Mouse (Mus musculus) forebrain, embryonic 12.5 days (tissue): ENCODE measurements around the gene Nectin1. TPM values are rescaled to one million over a fixed set of nuclear protein-coding genes. Genes with fewer than 3 reads are reported as not detected.

Experiments used
- ATAC-seq: fragments of 200-750 bp; cut with Nextera tagmentation; 2 replicates; pipeline ENCODE4 v1.8.0; 2017; ENCODE audit warnings: moderate TSS enrichment; ENCODE audit not compliant: low FRiP score
- H3K27ac ChIP-seq: fragments of 300-500 bp; sonication (generic); 2 replicates; pipeline ENCODE4 v1.5.1; 2016; ENCODE audit warnings: mild to moderate bottlenecking
- H3K27me3 ChIP-seq: fragments of 300-500 bp; sonication (generic); 2 replicates; pipeline ENCODE4 v1.6.1; 2016; ENCODE audit warnings: mild to moderate bottlenecking
- H3K36me3 ChIP-seq: fragments of 300-500 bp; sonication (generic); replicated peaks from 2 replicates; pipeline ENCODE4 v1.6.1; 2016; ENCODE audit warnings: mild to moderate bottlenecking
- H3K4me1 ChIP-seq: fragments of 300-500 bp; sonication (generic); 2 replicates; pipeline ENCODE4 v1.6.1; 2016
- H3K4me2 ChIP-seq: fragments of 300-500 bp; sonication (generic); 2 replicates; pipeline ENCODE4 v1.6.1; 2016; ENCODE audit warnings: mild to moderate bottlenecking, moderate library complexity
- H3K4me3 ChIP-seq: fragments of 300-500 bp; sonication (generic); replicated peaks from 2 replicates; pipeline ENCODE4 v1.5.1; 2016; ENCODE audit warnings: mild to moderate bottlenecking
- H3K9ac ChIP-seq: fragments of 300-500 bp; sonication (generic); 2 replicates; pipeline ENCODE4 v1.6.1; 2016; ENCODE audit warnings: mild to moderate bottlenecking
- H3K9me3 ChIP-seq: fragments of 300-500 bp; sonication (generic); 2 replicates; pipeline ENCODE4 v1.6.1; 2016
- WGBS: fragments of 180-500 bp; shearing (Covaris S2); methylation state at CpG from one replicate; pipeline ENCODE4 v1.1.7; 2016; 5-methylcytosine and 5-hydroxymethylcytosine counted together
- polyA plus RNA-seq: library from polyadenylated mRNA; unstranded; fragments of >200 nt; fragmentation: Nextera tagmentation; extraction: Ambion mirVana; gene quantifications from 2 replicates; pipeline ENCODE4 v1.2.1, GENCODE M21; 2016

Nectin1 gene
- polyA plus RNA-seq, 1 experiment from 2014 or later: 11.4 TPM

DNA sequence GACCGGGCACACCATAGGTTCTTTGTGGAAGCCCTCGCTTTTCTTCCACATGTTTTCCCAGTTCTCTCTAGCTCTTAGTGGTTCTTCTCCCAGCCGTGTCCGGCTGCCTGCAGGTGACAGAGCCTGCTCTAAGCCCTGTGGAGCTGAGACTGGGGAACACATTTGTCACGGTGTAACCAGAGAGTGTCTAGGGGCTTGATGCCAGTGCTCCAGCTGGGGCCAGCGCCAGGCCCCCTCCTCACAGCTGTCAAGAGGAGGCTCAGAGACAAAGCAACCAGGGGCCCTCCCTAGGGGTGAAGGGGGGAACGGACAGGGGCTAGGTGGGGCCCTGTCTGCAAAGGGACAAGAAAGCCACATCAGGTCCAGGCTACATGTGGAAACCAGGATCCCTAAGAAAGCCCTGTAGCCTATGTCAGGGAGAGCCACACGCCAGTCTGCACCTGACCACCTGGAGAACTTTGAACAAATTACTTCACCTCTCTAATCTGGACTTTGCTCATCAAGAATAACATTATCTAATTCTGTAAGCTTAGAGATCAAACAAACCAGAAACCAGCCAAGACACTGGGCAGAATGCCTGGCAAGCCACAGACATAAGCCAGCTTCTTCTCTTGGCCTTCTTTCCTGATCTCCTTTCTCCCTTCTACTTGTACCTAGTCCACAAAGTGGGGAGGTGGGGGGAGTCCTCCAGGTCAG lies 82.9 kb downstream of the Nectin1 start:
- Histone ChIP-seq H3K27me3 (peaks cover 3% of the 10 kb centered on the region; the same call in 1 of the 2 replicates), H3K4me3 (no peak overlapping the region), H3K36me3 (no peaks in the 10 kb centered on the region), H3K9ac (no peak overlapping the region), H3K9me3 (no peaks in the 10 kb centered on the region), H3K4me1 (peaks cover 15% of the 10 kb centered on the region), H3K27ac (no peak overlapping the region), H3K4me2 (no peak overlapping the region)
- 44% methylated on average over 8 of the region's 8 CpGs for WGBS
- ATAC-seq: no peak

DNA sequence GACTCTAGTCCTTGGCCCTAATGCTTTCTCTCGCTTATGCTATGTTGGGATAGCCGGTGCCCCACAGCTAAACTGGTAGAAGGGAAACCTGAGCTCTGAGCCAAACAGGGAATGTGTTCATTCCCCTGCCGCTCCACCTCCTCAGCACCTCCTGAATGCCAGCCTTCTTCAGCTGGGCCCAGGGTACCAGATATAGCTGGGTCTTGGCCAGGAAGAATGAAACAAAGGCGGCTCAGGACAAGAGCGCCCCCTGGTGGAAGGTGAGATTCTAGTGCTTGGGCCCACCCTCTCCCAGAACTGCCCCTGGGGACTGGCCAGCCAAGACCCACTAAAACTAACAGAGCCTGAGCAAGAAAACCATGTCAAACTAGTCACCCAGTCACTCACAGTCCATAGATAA lies 83.8 kb downstream of the Nectin1 start:
- Histone ChIP-seq H3K4me2 (no peak overlapping the region), H3K9me3 (no peaks in the 10 kb centered on the region), H3K36me3 (no peaks in the 10 kb centered on the region), H3K27me3 (peaks cover 3% of the 10 kb centered on the region; the same call in 1 of the 2 replicates), H3K9ac (no peak overlapping the region), H3K27ac (no peak overlapping the region), H3K4me3 (no peak overlapping the region), H3K4me1 (peaks cover 15% of the 10 kb centered on the region)
- WGBS: 53% methylated on average over 5 of the region's 5 CpGs
- no peak for ATAC-seq

DNA sequence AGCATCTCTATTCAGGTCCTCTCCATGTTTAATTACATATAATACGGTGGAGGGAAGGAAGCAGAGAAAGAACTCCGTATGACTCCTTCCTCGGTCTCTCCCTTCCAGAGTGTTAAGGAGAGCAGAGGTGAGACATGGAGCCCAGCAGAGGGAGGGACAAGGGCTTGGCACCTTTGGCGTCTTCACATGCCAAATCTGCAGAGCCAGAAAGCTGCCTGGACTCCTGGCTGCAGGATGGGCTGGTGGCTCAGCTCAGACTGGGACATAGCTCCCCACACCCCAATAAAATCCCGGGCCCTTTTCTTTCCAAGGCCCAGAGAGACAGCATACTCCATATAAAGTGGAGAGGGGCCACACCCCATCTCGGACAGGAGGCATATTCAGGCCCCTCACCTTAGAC lies 85.2 kb downstream of the Nectin1 start:
- Histone ChIP-seq H3K9me3 (no peaks in the 10 kb centered on the region), H3K4me3 (no peak overlapping the region), H3K4me1 (peaks cover 15% of the 10 kb centered on the region), H3K27ac (no peak overlapping the region), H3K27me3 (peaks cover 3% of the 10 kb centered on the region; the same call in 1 of the 2 replicates), H3K4me2 (no peak overlapping the region), H3K36me3 (no peaks in the 10 kb centered on the region), H3K9ac (no peak overlapping the region)
- WGBS: 61% methylated on average over 6 of the region's 6 CpGs
- ATAC-seq: no peak

DNA sequence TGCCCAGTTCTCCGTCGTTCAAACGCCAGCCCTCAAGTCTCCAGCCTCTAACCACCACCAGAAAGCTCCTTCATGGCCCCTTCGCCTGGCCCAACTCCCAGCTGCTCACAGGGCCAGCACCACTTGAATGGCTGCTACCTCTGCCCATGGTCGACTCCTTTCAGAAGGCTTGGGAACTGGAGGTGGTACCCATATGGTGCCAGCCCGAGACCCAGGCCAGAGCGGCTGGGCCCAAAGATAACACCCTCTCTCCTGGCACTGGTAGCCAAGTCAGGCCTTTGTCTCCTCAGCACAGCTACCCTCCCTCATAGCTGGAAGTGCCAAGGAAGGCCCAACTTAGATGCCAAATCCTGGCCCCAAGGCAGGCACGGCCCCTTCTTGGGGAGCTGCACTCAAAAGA lies 89.4 kb downstream of the Nectin1 start:
- no peak overlapping the region for H3K4me2 ChIP-seq
- no peak for ATAC-seq
- 91% methylated on average over 8 of the region's 8 CpGs for WGBS

DNA sequence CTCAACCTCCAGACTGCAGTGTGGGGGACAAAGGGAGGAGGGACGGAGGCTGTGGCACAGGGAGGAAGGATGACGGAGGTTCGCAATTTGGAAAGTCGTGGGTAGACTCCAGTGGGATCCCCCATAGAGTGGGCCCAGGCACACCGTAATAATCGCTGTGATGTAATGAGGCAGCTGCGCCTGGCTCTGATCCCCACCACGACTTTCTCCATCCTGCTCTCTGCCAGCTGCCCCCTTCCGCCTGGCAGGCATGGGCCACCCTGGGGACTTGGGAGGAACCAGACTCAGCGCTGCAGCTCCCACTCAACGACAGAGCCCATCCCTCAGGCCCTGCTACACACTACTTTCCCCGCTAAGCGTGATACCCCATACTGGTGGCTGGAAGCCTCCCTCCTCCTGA lies 90.5 kb downstream of the Nectin1 start:
- H3K4me2 ChIP-seq: no peak overlapping the region
- no peak overlapping the region for H3K4me3 ChIP-seq
- H3K9me3 ChIP-seq: no peaks in the 10 kb centered on the region
- peak; percentile 20; the same call in 1 of the 2 replicates for ATAC-seq
- no peaks in the 10 kb centered on the region for H3K36me3 ChIP-seq
- H3K4me1 ChIP-seq: no peaks in the 10 kb centered on the region
- H3K27me3 ChIP-seq: peaks cover 3% of the 10 kb centered on the region; the same call in 1 of the 2 replicates
- WGBS: 75% methylated on average over 13 of the region's 13 CpGs
- H3K27ac ChIP-seq: no peak overlapping the region
- H3K9ac ChIP-seq: no peak overlapping the region

More for the DNA sequence above, 89.4 kb downstream of the Nectin1 start:
- H3K4me3 ChIP-seq: no peak overlapping the region
- no peak overlapping the region for H3K27ac ChIP-seq
- H3K27me3 ChIP-seq: peaks cover 3% of the 10 kb centered on the region; the same call in 1 of the 2 replicates
- H3K4me1 ChIP-seq: no peaks in the 10 kb centered on the region
- H3K9me3 ChIP-seq: no peaks in the 10 kb centered on the region
- H3K36me3 ChIP-seq: no peaks in the 10 kb centered on the region
- no peak overlapping the region for H3K9ac ChIP-seq

DNA sequence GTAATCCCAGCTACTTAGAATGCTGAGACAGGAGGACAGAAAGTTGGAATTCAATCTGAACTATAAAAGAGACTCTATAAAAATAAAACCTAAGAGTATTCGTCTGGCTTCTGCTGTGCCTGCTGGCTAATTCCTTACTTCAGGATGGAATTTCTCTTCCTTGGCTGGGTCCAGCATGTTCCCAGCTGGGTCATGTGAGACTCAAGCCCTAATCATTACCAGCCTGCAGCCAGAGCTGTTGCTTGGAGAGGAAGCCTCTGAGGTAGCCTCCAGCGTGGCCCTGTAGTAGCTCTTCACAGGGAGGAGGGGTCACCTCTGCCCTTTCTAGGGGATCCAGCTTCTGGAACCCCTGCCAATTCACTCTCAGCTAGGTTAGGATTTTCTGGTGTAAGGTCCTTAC lies 94.8 kb downstream of the Nectin1 start:
- Histone ChIP-seq H3K4me3 (no peak overlapping the region), H3K27me3 (peaks cover 7% of the 10 kb centered on the region), H3K4me2 (no peak overlapping the region), H3K9me3 (no peaks in the 10 kb centered on the region), H3K4me1 (peaks cover 15% of the 10 kb centered on the region), H3K27ac (no peak overlapping the region), H3K9ac (no peak overlapping the region), H3K36me3 (no peaks in the 10 kb centered on the region)
- no peak for ATAC-seq
- 75% methylated on average over 2 of the region's 2 CpGs for WGBS

DNA sequence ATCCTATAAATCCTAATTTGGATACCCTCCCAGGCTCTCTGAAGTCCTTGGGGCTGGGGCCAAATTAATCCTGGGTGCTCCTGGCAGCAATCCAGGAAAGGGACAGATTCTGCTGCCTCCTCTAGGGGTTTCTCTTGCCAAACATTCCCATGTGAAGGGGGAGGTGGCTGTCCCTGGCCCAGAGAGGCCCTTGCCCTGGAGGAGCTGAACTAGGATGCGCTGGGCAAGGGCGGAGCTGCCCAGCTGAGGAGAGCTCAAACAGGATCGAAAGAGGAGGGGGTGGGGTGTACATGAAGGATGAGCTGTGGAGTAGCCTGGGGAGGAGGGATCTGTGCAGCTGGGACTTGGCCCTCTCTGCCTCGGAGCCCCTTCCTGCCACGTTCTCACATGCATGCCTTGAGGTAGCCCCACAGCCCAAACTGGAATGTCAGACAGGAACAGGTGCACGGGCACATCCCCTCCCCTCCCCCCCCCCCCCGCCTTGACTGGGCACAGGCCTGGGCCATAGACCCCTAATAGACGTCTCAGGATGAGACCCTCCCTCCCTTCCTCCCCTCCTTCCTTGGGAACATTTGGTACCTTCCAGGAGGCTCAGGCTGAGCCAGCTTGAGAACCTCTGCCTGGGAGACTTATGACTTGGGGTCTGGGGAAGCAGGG lies 99.3 kb downstream of the Nectin1 start:
- peaks cover 29% of the 10 kb centered on the region for H3K27me3 ChIP-seq
- no peak overlapping the region for H3K27ac ChIP-seq
- 0 out of 2 replicates have a peak overlapping the region, but pooled peaks have one; percentile 4 for H3K4me2 ChIP-seq
- no peaks in the 10 kb centered on the region for H3K9me3 ChIP-seq
- peak; percentile 70 for ATAC-seq
- H3K9ac ChIP-seq: no peak overlapping the region
- WGBS: 7% methylated on average over 4 of the region's 8 CpGs
- H3K36me3 ChIP-seq: no peaks in the 10 kb centered on the region
- H3K4me1 ChIP-seq: peaks cover 44% of the 10 kb centered on the region
- no peak overlapping the region for H3K4me3 ChIP-seq

DNA sequence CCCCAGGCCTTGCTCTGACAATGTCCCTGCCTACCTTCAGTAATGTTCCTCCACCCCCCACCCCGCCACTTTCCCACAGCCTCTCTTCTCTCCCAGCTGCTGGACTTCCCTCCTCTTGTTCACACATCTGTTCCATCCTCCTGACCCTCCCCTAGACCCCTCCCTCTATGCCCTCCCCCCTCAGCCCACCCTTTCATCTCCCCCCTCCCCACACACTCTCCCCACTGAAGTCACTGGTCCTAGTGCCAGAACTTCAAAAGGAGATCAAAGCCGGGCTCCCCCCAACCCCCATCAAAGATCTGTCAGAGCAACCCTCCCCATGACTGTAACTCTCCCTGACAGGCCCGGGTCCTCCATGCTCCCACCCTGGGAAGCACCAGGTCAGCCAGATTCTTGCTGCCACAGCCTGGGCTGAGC lies 99.9 kb downstream of the Nectin1 start:
- H3K27ac ChIP-seq: no peak overlapping the region
- no peak overlapping the region for H3K9ac ChIP-seq
- peak; percentile 45; the same call in 1 of the 2 replicates for ATAC-seq
- H3K4me3 ChIP-seq: no peak overlapping the region
- 0 out of 2 replicates have a peak overlapping the region, but pooled peaks have one; percentile 4 for H3K4me2 ChIP-seq
- H3K9me3 ChIP-seq: no peaks in the 10 kb centered on the region
- H3K36me3 ChIP-seq: no peaks in the 10 kb centered on the region
- H3K27me3 ChIP-seq: peaks cover 29% of the 10 kb centered on the region
- H3K4me1 ChIP-seq: peaks cover 44% of the 10 kb centered on the region
- WGBS: 16% methylated on average over 2 of the region's 3 CpGs

DNA sequence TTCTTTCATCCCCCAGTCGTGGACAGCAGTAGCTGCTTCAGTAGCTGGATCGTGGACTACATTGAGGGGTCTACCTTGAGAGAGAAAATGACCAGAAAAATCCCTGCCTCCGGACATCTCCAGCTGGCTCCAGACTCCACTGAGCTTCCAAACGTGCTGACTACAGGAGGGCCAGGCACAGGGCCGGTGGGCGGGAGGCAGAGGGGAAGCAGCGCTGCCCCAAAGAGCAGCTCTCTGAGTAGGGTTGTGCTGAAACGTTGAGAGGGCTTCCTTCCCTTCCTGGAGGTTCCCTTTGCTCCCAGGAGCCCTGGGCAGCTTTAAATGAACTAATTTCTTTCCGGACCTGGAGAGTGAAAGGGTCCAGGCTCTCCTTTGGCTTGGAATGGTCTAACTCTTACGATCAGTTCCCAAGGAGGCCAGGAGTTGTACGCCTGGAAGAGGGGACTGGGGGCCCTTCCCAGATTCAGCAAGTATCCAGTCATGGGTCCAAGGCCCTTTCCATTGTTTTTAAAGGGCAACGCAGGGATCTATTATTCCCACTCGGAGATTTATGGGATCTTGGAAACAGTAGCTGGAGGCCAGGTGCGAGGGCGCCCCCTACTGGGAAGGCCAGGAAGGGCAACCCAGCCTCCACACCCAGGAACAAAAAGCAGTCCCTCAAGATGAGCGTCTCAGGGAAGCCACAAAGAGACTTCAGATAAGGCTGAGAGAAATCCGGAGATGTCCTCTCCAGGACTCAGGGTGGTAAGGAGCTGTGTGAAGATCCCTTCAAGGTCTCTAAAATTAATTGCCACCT lies 102.1 kb downstream of the Nectin1 start:
- 9% methylated on average over 17 of the region's 17 CpGs for WGBS
- Histone ChIP-seq H3K9me3 (no peaks in the 10 kb centered on the region), H3K36me3 (no peaks in the 10 kb centered on the region), H3K27ac (no peak overlapping the region), H3K27me3 (peaks cover 29% of the 10 kb centered on the region), H3K4me2 (peak overlapping the region; percentile 21), H3K4me1 (peaks cover 39% of the 10 kb centered on the region), H3K9ac (no peak overlapping the region), H3K4me3 (no peak overlapping the region)
- no peak for ATAC-seq

DNA sequence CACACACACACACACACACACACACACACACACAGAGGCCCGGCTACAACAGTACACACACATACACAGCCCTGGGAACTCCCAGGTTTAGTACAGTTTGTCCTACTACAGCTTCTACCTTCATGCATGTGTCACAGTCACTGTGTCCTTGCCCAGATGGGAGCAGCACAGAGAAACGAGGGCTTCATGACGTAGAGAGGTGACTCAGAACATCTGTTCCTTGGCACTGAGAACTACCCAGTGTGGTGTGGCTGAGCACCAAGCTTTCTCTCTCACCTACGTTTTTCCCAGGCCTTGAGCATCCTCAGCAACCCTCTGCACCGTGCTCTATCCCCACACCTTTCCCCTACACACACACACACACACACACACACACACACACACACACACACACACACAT lies 104.1 kb downstream of the Nectin1 start:
- no peak for ATAC-seq
- Histone ChIP-seq H3K27me3 (peaks cover 21% of the 10 kb centered on the region), H3K4me1 (peaks cover 35% of the 10 kb centered on the region), H3K27ac (no peak overlapping the region), H3K36me3 (no peaks in the 10 kb centered on the region), H3K9me3 (no peaks in the 10 kb centered on the region), H3K4me3 (no peak overlapping the region), H3K4me2 (no peak overlapping the region), H3K9ac (no peak overlapping the region)
- 64% methylated on average over 5 of the region's 5 CpGs for WGBS

DNA sequence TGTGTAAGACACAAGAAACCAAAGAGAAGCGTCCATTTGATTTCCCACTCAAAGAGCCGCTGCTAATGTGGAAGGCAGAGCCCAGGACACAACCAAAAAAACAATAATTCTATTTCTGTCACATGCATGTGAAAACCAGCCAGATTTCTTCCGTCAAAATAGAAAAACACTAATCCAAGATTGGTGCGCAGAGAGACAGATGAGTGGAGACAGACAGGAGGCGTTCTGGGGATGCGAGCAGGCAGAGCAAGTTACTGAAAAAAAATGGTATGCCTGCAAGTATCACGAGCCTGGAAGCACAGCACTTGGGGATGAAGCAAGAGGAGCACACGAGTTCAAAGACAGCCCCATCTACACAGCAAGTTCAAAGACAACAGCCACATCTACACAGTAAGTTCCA lies 106.5 kb downstream of the Nectin1 start:
- Histone ChIP-seq H3K9ac (no peak overlapping the region), H3K4me1 (peaks cover 21% of the 10 kb centered on the region), H3K9me3 (no peaks in the 10 kb centered on the region), H3K27me3 (peaks cover 11% of the 10 kb centered on the region), H3K4me3 (no peak overlapping the region), H3K4me2 (no peak overlapping the region), H3K27ac (no peak overlapping the region), H3K36me3 (no peaks in the 10 kb centered on the region)
- ATAC-seq: no peak
- 79% methylated on average over 8 of the region's 8 CpGs for WGBS

DNA sequence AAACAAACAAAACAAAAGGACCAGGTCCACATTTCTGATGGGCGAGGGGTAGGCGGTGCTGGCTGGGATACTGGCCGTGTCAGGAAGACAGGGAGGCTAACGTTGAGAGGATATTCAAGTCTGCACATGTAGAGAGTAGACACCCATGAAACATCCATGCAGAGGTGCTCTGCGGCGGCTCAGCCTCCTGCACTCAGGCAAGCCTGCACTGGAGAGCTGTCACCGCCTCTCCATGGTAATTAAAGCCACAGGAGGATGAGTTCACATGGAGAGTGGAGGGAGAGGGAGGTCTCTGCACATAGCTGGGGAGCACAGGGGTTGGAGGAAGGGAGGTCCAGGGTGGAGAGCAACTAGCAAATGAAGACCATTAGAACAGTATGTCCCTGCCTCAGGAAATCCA lies 107.4 kb downstream of the Nectin1 start:
- Histone ChIP-seq H3K27ac (no peak overlapping the region), H3K4me2 (no peak overlapping the region), H3K27me3 (0 out of 2 replicates have a peak, but pooled peaks cover 12% of the 10 kb centered on the region), H3K9ac (no peak overlapping the region), H3K4me1 (peaks cover 14% of the 10 kb centered on the region), H3K9me3 (no peaks in the 10 kb centered on the region), H3K4me3 (no peak overlapping the region), H3K36me3 (no peaks in the 10 kb centered on the region)
- WGBS: 64% methylated on average over 7 of the region's 7 CpGs
- no peak for ATAC-seq
